ENCODE assay signal across 32 mouse cellular contexts in the genomic region with DNA sequence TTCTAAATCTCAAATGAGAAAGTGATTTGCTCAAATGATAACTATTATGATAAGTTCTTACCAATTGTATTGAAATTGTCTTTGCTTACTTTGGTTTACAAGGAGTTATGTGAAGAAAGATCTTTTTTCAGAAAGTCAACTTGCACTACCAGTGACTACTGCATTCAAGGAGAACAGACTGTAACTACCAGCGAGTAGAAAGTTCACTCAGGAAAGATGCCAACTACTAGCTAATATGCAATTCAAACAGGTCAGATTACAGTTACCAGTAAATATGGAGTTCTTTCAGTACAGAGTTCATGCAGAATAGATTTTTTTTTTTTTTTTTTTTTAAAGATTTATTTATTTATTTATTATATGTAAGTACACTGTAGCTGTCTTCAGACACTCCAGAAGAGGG.
"Had no signal": no experiment of that assay in that cellular context is flagged by ENCODE, and none has a peak within 500 bp of the region (broad histone marks: within the 10 kb centered on the region; RNA-seq: fewer than 3 reads in every experiment).

No protein-coding gene starts in this region.

- H3K27ac ChIP-seq: limb, embryonic 10.5 days; limb, embryonic 12.5 days; limb, embryonic 13.5 days; limb, embryonic 15.5 days; liver, embryonic 13.5 days; liver, embryonic 14.5 days; liver, embryonic 15.5 days; lung, embryonic 15.5 days; macrophage; midbrain, embryonic 10.5 days; midbrain, embryonic 12.5 days; midbrain, embryonic 13.5 days; midbrain, embryonic 15.5 days; neural tube, embryonic 12.5 days; neural tube, embryonic 13.5 days had no signal

- H3K4me2 ChIP-seq: limb, embryonic 12.5 days; limb, embryonic 13.5 days; limb, embryonic 15.5 days; liver, embryonic 11.5 days; liver, embryonic 13.5 days; liver, embryonic 15.5 days; lung, embryonic 14.5 days; lung, embryonic 15.5 days; midbrain, embryonic 11.5 days; midbrain, embryonic 12.5 days; midbrain, embryonic 13.5 days; midbrain, embryonic 15.5 days; neural tube, embryonic 12.5 days; neural tube, embryonic 13.5 days had no signal

- ATAC-seq: liver, postnatal 0 days; lung, postnatal 0 days; midbrain, embryonic 13.5 days; midbrain, embryonic 15.5 days; midbrain, embryonic 16.5 days had no signal

- H3K4me3 ChIP-seq: limb, embryonic 10.5 days; limb, embryonic 12.5 days; limb, embryonic 13.5 days; limb, embryonic 15.5 days; liver, embryonic 13.5 days; liver, embryonic 15.5 days; lung, embryonic 15.5 days; megakaryocyte, embryonic 14.5 days; midbrain, embryonic 10.5 days; midbrain, embryonic 12.5 days; midbrain, embryonic 13.5 days; midbrain, embryonic 15.5 days; myocyte; neural tube, embryonic 12.5 days; neural tube, embryonic 13.5 days had no signal

- H3K27me3 ChIP-seq: limb, embryonic 12.5 days; limb, embryonic 13.5 days; limb, embryonic 15.5 days; liver, embryonic 13.5 days; liver, embryonic 15.5 days; lung, embryonic 15.5 days; megakaryocyte, embryonic 14.5 days; midbrain, embryonic 12.5 days; midbrain, embryonic 13.5 days; midbrain, embryonic 15.5 days; neural tube, embryonic 12.5 days; neural tube, embryonic 13.5 days had no signal

- H3K9me3 ChIP-seq: limb, embryonic 10.5 days; limb, embryonic 12.5 days; limb, embryonic 13.5 days; limb, embryonic 15.5 days; liver, embryonic 13.5 days; liver, embryonic 15.5 days; lung, embryonic 15.5 days; megakaryocyte, embryonic 14.5 days; midbrain, embryonic 10.5 days; midbrain, embryonic 12.5 days; midbrain, embryonic 13.5 days; midbrain, embryonic 15.5 days; neural tube, embryonic 12.5 days; neural tube, embryonic 13.5 days had no signal

- H3K36me3 ChIP-seq: limb, embryonic 10.5 days; limb, embryonic 12.5 days; limb, embryonic 13.5 days; limb, embryonic 15.5 days; liver, embryonic 13.5 days; liver, embryonic 15.5 days; lung, embryonic 15.5 days; midbrain, embryonic 10.5 days; midbrain, embryonic 12.5 days; midbrain, embryonic 13.5 days; midbrain, embryonic 15.5 days; neural tube, embryonic 12.5 days; neural tube, embryonic 13.5 days had no signal

- H3K4me1 ChIP-seq: limb, embryonic 10.5 days; limb, embryonic 12.5 days; limb, embryonic 13.5 days; limb, embryonic 15.5 days; liver, embryonic 13.5 days; liver, embryonic 15.5 days; lung, embryonic 15.5 days; megakaryocyte, embryonic 14.5 days; midbrain, embryonic 10.5 days; midbrain, embryonic 12.5 days; midbrain, embryonic 13.5 days; midbrain, embryonic 15.5 days; neural tube, embryonic 12.5 days had no signal

- H3K9ac ChIP-seq: limb, embryonic 12.5 days; limb, embryonic 13.5 days; limb, embryonic 15.5 days; liver, embryonic 13.5 days; liver, embryonic 14.5 days; liver, embryonic 15.5 days; liver, postnatal 0 days; lung, embryonic 14.5 days; lung, embryonic 15.5 days; midbrain, embryonic 12.5 days; midbrain, embryonic 13.5 days; midbrain, embryonic 15.5 days; neural tube, embryonic 12.5 days; neural tube, embryonic 13.5 days had no signal

- DNase-seq: left cerebral cortex, postnatal 4 days; liver; liver, embryonic 13.5 days; liver, postnatal 0 days; lung, adult 18-20 months; lung, adult 2 months; lung, embryonic 14.5 days; lung, postnatal 10 days; lung, postnatal 14 days; lung, postnatal 36 days; lung, postnatal 4 days; midbrain, embryonic 14.5 days had no signal
